Mouse (Mus musculus) bone marrow, adult 2 months (tissue): Measurements from ENCODE around the gene Ski.

ENCODE experiments used
- CTCF ChIP-seq: fragments of 200-500 bp; IDR thresholded peaks from 2 replicates; pipeline ENCODE4 v1.5.1; 2011; ENCODE audit warnings: low read length, control low read depth; ENCODE audit not compliant: control insufficient read depth, insufficient read depth
- POLR2A ChIP-seq: fragments of 200-500 bp; IDR thresholded peaks from 2 replicates; pipeline ENCODE4 v1.6.1; 2011; ENCODE audit warnings: low read depth, mild to moderate bottlenecking, control low read depth, low read length, borderline replicate concordance; ENCODE audit not compliant: control insufficient read depth

GRCm38 (mm10) chr4:155249648-155250351, 27.4 kb upstream of the Ski start, which contains the start of gene Faap20:
- TF ChIP-seq CTCF (no peak), POLR2A (peak; percentile 77; the same call in 1 of the 2 replicates)
